Mouse (Mus musculus): ENCODE data around the gene Tcte1. TPM values are rescaled to one million over a fixed set of nuclear protein-coding genes. Genes with fewer than 3 reads are reported as not detected.

Tcte1 gene
- total RNA-seq, 1 experiment from 2014 or later, result not detected

GRCm38 (mm10) chr17:45515204-45515726 lies 8.0 kb upstream of the Tcte1 start:
- no peak for DNase-seq

- DNase-seq, result no peak
Observed at GRCm38 (mm10) chr17:45515806-45516205, 7.4 kb upstream of the Tcte1 start.

- DNase-seq, result peak; percentile 83
Observed at GRCm38 (mm10) chr17:45516488-45516887, 6.7 kb upstream of the Tcte1 start.

- no peak for DNase-seq
Observed at GRCm38 (mm10) chr17:45517135-45517534, 6.1 kb upstream of the Tcte1 start.

GRCm38 (mm10) chr17:45517549-45518215 lies 5.6 kb upstream of the Tcte1 start:
- DNase-seq, result no peak

- no peak for DNase-seq
Observed at GRCm38 (mm10) chr17:45518766-45519475, 4.3 kb upstream of the Tcte1 start.

- no peak for DNase-seq
Observed at GRCm38 (mm10) chr17:45520136-45520535, 3.1 kb upstream of the Tcte1 start.

GRCm38 (mm10) chr17:45524961-45525360 lies 1.7 kb downstream of the Tcte1 start:
- no peak for DNase-seq

GRCm38 (mm10) chr17:45526571-45526970 lies 3.3 kb downstream of the Tcte1 start:
- DNase-seq, result no peak

GRCm38 (mm10) chr17:45530346-45530782 lies 7.1 kb downstream of the Tcte1 start:
- DNase-seq, result no peak

- no peak for DNase-seq
Observed at GRCm38 (mm10) chr17:45532896-45533295, 9.7 kb downstream of the Tcte1 start.

GRCm38 (mm10) chr17:45536264-45536663 lies 13.0 kb downstream of the Tcte1 start:
- peak; percentile 74 for DNase-seq

- DNase-seq, result no peak
Observed at GRCm38 (mm10) chr17:45538394-45538793, 15.2 kb downstream of the Tcte1 start.

GRCm38 (mm10) chr17:45539664-45540063 lies 16.4 kb downstream of the Tcte1 start:
- DNase-seq, result no peak

GRCm38 (mm10) chr17:45542129-45542528 lies 18.9 kb downstream of the Tcte1 start:
- no peak for DNase-seq

GRCm38 (mm10) chr17:45542705-45543104 lies 19.5 kb downstream of the Tcte1 start:
- DNase-seq, result no peak

GRCm38 (mm10) chr17:45543115-45543514 lies 19.9 kb downstream of the Tcte1 start:
- DNase-seq, result no peak

GRCm38 (mm10) chr17:45544001-45544872 lies 21.0 kb downstream of the Tcte1 start:
- no peak for DNase-seq

GRCm38 (mm10) chr17:45544873-45545277 lies 21.6 kb downstream of the Tcte1 start:
- DNase-seq, result no peak

- DNase-seq, result no peak
Observed at GRCm38 (mm10) chr17:45545278-45545961, 22.2 kb downstream of the Tcte1 start.

GRCm38 (mm10) chr17:45546941-45547340 lies 23.7 kb downstream of the Tcte1 start:
- no peak for DNase-seq
